Mouse (Mus musculus) CD8-positive naive resting alpha-beta T cell, adult 2 months (primary cell): ENCODE results near the gene Nr2c1.

Source experiments
- DNase-seq, 2 experiments: peaks; one replicate each; pipeline ENCODE4 v3.0.0; 2022; ENCODE audit warnings: low read depth in 2 of 2, low spot score in 2 of 2

Gene Nr2c1

GRCm38 (mm10) chr10:94147756-94148531, at the start of gene Nr2c1:
Gene Nr2c1 (plus strand): TSS chr10:94148023.
- DNase-seq: peak; percentile 62 to 64

- DNase-seq: no peak
These were observed 49.7 kb upstream of the Nr2c1 start for GRCm38 (mm10) chr10:94098100-94098499.

GRCm38 (mm10) chr10:94105498-94105897, 42.3 kb upstream of the Nr2c1 start:
- no peak for DNase-seq

- DNase-seq: no peak
These were observed 40.7 kb upstream of the Nr2c1 start for GRCm38 (mm10) chr10:94107168-94107567.

GRCm38 (mm10) chr10:94107607-94108006, 40.2 kb upstream of the Nr2c1 start:
- DNase-seq: no peak

GRCm38 (mm10) chr10:94108791-94109190, 39.0 kb upstream of the Nr2c1 start:
- DNase-seq: no peak

GRCm38 (mm10) chr10:94110834-94111754, 36.7 kb upstream of the Nr2c1 start:
- DNase-seq: no peak

- no peak for DNase-seq
These were observed 35.6 kb upstream of the Nr2c1 start for GRCm38 (mm10) chr10:94112207-94112606.

- peak; percentile 46 to 72 for DNase-seq
These were observed 31.8 kb upstream of the Nr2c1 start for GRCm38 (mm10) chr10:94115893-94116599.

GRCm38 (mm10) chr10:94116781-94117340, 31.0 kb upstream of the Nr2c1 start:
- DNase-seq: no peak

GRCm38 (mm10) chr10:94117916-94118315, 29.9 kb upstream of the Nr2c1 start:
- no peak for DNase-seq

- DNase-seq: no peak
These were observed 28.8 kb upstream of the Nr2c1 start for GRCm38 (mm10) chr10:94118993-94119392.

- DNase-seq: no peak
These were observed 27.1 kb upstream of the Nr2c1 start for GRCm38 (mm10) chr10:94120676-94121075.

- DNase-seq: no peak
These were observed 25.2 kb upstream of the Nr2c1 start for GRCm38 (mm10) chr10:94122595-94122994.

- DNase-seq: no peak
These were observed 24.2 kb upstream of the Nr2c1 start for GRCm38 (mm10) chr10:94123581-94123980.

GRCm38 (mm10) chr10:94124376-94124775, 23.4 kb upstream of the Nr2c1 start:
- no peak for DNase-seq

GRCm38 (mm10) chr10:94129680-94130119, 18.1 kb upstream of the Nr2c1 start:
- no peak for DNase-seq

- DNase-seq: no peak
These were observed 14.7 kb upstream of the Nr2c1 start for GRCm38 (mm10) chr10:94133081-94133480.

GRCm38 (mm10) chr10:94133674-94134073, 14.1 kb upstream of the Nr2c1 start:
- DNase-seq: no peak

GRCm38 (mm10) chr10:94134535-94135390, 13.1 kb upstream of the Nr2c1 start:
- DNase-seq: no peak
